Mouse (Mus musculus): ENCODE data around the gene Hnrnpf. TPM values are rescaled to one million over a fixed set of nuclear protein-coding genes. Genes with fewer than 3 reads are reported as not detected.

Hnrnpf gene
- 366 and 414 TPM in 2 replicates for polyA plus RNA-seq (2015; fragmentation: Nextera tagmentation; extraction: Ambion mirVana)

GRCm38 (mm10) chr6:117900126-117901080 lies at the start of gene Hnrnpf:
Gene Hnrnpf, plus strand, starts transcription at chr6:117900324.

GRCm38 (mm10) chr6:117861848-117862247 lies 38.3 kb upstream of the Hnrnpf start, which contains the start of gene Zfp239:
Gene Zfp239, plus strand, starts transcription at chr6:117862100.

GRCm38 (mm10) chr6:117937222-117937932 lies 37.3 kb downstream of the Hnrnpf start, which contains the start of gene Fxyd4:
Gene Fxyd4, minus strand, starts transcription at chr6:117937692.

Small RNA genes lying within 50 kb of the gene (microRNA-seq; reads per million reads assigned to microRNA genes)
- gene Gm25535 = not detected

Other genes starting within 250 kb of the Hnrnpf start
- gene Zfp637, start 59.1 kb upstream of the Hnrnpf start, polyA plus RNA-seq (2015; fragmentation: Nextera tagmentation; extraction: Ambion mirVana) = 74.2 and 74.4 TPM in 2 replicates
- gene Zfp239, start 38.2 kb upstream of the Hnrnpf start, polyA plus RNA-seq (2015; fragmentation: Nextera tagmentation; extraction: Ambion mirVana) = 1.1 and 1.8 TPM in 2 replicates
- 1.9 and 2.8 TPM in 2 replicates for gene Fxyd4, start 37.4 kb downstream of the Hnrnpf start, polyA plus RNA-seq (2015; fragmentation: Nextera tagmentation; extraction: Ambion mirVana)
- 0.19 and 0.48 TPM in 2 replicates for gene Rasgef1a, start 111.1 kb downstream of the Hnrnpf start, polyA plus RNA-seq (2015; fragmentation: Nextera tagmentation; extraction: Ambion mirVana)
- 17.7 and 23.0 TPM in 2 replicates for gene Csgalnact2, start 238.8 kb downstream of the Hnrnpf start, polyA plus RNA-seq (2015; fragmentation: Nextera tagmentation; extraction: Ambion mirVana)